Mouse (Mus musculus) cerebellum, adult 9-11 months (tissue): Measurements from ENCODE around the gene Dnajb13.

Experiments used
- DNase-seq: peaks from one replicate; pipeline ENCODE4 v3.0.0; 2022

Dnajb13 gene

DNA sequence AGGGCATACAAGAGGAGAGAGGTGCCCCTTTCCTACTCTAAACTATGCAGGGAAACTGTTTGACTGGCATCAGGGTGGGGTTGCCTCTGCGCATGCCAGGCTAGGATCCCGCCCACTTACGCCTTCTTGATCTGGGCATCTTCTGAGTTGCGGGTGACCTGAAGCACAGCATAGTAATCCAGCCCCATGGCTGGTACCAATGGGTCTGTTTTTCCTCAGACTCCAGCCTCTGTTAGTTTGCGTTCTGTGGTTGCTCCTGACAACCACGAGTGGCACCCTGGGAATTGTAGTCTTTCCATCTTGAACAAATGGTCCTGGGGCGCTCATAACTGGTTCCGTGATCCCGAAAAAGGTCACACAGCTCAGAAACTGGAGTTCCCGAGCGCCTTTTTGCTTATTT, at the start of gene Dnajb13:
Dnajb13 (minus strand) TSS at position 388 of the 400 bp plus-strand sequence.
- DNase-seq: no peak

DNA sequence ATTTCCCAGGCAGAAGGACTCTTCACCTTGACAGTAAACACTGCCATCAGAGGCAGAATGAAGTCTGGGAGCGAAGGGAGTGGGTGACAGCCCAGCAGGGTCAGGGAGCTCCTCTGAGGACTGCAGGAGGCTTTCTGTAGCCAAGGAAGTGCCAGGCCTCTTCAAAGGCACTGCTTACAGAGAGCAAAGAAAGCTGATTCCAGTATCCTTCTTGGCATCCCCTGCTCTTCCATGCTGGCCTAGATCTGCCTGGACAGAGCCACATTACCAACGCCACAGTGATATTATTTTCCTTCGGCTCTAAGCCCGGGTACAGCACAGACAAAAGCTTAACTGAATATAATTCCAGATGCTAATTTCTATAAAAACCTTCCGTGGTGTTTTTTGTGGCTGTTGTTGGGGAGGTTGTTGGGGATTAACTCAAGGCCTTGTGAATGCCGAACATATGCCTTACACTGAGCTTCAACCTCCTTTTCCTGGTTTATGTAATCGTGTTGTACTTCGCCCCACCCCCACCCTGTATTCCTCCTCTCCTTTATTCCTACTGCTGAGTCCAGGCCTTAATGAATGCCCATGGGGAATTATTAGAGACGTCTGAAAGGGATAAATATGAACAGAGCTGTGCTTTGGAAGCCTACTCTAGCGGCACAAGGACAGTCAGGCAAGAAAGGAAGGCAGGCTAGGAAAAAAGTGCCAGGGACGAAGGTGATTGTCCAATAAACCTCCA, 47.3 kb upstream of the Dnajb13 start:
- DNase-seq: peak; percentile 49

DNA sequence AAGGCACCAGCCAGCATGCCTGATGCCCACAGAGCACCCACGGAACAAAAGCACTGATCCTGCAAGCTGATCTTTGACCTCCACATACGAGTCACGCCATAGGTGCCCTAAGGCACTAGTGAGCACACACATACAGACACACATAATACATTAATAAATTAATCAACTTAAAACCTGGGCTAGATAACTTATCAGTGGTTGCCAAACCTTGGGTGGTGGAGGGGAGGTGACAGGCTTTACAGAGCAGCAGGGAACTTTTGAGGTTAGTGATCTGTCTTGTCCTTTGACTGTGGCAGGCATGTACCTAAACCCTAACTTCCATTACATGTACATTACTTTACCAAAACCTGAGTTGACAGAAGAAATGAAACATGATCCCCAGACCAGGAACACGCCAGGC, 44.6 kb upstream of the Dnajb13 start:
- no peak for DNase-seq

DNA sequence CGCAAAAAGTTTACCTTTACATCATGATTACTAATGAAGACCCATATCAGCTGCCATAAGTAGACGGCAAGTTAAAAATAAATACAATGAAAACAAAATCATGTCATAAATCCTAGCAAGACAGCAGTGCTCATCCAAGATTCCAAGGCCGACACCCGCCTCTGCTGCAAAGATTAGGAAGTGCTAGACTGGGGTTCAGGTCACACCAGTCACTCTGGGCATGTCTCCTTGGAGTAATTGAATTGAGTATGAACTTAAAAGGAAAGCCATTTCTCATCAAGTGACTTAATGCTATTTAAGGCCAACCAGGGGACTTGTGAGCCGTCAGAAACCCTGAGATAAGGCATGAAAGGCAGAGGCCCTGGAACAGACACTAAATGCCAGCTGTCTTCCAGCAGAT, 42.5 kb upstream of the Dnajb13 start:
- no peak for DNase-seq

DNA sequence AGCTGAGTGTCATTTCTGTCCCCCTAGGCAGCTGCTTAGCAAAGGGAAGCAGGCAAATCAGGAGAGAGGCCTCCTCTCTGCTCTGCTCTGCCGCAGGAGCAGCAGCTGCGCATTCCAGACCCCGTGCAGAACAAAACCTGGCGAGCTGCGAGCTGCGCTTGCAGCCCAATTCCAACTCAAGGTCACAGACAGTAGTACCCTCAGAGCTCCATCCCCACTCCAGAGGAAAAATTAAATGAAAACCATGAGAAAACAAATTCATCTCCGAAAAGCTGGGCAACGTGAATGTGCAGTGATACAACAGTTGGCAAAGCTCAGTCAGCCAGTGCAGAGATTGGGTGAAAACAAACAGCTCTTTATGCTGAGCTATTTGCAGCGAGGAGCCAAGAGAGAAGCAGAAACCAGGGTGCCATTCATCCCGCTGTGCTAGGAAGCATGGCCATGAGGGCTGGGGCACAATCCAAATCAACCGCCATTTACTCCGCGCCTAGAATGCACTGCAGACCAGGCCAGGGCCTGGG, 40.7 kb upstream of the Dnajb13 start:
- DNase-seq: peak; percentile 60

DNA sequence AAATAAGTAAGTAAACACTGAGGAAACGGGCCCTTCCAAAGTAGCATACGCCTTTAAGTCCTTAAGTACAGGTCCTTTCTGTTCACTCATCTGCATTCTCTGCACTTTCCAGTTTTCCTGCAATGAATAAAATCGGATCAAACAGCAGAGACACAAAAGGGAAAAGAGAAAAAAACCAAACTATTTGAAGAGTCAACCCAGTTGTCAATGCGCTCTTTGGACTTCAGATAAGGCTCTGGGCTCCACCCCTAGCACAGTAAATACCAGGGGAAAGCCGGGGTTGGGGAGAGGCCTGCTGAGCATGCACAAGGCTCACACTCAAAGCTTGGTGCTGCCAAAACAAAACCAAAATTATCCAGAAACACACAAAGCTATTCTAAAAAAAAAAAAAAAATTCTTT, 40.2 kb upstream of the Dnajb13 start:
- no peak for DNase-seq

DNA sequence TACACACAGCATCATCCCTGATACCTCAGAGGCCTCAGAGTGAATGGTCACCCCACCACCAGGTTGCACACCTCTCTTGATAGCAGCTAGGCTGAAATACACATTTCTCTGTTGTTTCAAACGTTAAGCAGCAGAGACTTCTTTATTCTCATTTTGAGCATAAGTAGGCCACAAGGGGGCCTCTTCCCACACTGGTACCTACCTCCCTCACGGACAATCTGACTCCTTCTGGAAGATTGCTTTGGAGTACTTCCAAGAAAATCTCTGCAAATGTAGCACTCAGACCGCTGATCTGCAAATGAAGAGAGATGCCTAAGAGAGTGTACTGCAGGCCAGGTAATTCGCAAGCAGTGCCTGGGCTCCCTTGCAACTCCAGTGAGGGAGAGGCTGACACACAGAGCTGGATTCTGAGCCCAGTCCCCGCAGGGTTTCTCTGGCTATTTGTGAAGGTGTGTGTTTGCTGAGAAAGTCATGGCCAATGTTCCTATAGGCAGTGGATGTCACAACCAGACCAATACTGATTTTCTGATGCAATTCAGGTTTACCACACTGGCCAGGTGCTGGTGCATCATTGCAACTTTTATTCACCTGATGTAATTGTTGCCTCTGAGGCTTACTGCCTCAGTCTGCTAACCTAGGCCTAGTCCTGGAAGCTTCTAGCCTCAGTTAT, 35.7 kb upstream of the Dnajb13 start:
- DNase-seq: peak; percentile 65

DNA sequence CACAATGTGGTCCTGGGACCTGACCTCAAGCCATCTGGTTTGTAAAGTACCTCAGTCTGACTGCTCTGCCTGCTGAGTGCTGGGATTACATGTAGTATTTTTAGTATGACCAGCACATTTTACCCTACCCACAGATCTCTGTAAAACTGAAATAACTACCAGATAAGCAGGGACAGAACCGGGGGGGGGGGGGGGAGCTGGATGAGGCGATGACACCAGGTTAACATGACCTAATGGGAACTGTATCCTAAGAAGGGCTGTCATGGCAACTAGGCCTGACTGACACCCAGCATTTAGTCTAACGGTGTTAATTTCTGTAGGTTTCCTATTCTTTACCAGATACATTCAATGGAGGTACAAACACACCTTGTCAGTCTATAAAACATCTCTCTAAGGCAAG, 35.0 kb upstream of the Dnajb13 start:
- DNase-seq: no peak

DNA sequence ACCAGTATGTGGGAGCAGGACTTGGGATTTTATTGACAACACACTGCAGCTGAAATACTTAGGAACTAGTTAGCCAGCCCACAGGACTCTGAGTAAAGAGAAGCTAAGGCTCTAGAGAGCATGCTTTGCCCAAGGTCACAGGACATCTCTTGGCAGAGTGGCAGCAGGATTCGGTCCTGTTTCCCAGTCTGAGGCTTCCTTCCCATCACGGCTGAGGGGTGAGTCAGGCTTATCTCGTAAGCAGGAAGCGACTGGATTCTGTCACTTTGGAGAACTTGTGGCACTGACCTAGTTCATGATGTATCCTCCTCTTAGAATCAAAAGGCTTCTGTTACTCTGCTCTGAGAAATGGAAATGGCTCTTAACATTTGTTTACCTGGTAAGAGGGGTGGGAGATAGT, 32.9 kb upstream of the Dnajb13 start:
- DNase-seq: no peak

DNA sequence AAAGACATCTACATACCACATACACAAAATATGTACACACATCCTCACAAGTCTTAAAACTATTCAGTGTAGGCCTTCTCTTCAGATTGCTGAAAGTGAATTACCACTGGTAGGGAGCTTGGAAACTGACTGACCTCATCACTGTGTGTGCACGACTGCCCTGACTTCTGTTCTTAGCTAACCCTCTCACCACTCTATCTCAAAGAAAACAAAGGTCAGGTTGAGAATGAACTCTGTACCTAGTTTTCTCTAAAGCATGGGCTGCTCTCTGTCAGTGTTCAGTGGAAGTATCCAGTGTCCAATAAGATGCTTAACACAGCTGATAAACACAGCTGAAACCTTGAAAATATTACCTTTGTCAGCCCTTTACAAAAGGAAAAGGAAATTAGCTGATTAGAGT, 29.7 kb upstream of the Dnajb13 start:
- DNase-seq: no peak

DNA sequence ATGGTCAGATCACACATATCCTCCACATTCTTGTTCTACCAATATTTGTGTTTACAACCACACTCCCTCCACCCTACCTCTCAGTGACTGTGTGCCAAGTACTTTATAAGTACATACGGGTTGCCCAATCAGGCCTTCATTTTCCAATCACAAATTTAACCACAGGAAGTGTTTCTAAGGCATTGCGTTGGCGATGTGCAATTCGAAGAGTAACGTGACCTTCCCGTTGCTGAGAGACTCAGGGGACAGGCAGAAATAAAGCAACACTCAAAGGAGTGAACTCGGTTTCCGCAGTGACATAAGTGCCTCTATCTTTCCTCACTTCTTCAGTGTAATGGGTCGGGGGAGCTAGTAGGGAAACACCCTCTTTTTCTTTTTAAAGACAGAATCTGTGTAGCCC, 24.8 kb upstream of the Dnajb13 start:
- DNase-seq: no peak

DNA sequence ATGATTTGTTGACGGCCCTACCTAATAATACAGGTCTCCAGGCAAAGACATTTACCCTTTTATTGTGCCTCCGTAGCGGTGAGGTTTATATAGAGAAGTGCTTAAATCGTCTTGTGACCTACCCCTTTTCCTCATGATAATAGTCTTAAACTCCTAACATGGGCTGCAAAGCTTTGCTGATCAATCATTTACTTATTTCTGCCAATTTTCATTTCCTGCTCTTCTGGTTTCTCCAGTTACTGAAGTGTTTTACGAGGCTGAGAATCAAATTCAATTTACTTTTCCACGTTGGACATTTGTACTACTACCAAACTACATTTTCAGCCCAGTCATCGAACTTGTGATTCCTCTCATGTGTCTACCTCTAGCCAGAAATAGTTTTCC, 22.8 kb upstream of the Dnajb13 start:
- no peak for DNase-seq

DNA sequence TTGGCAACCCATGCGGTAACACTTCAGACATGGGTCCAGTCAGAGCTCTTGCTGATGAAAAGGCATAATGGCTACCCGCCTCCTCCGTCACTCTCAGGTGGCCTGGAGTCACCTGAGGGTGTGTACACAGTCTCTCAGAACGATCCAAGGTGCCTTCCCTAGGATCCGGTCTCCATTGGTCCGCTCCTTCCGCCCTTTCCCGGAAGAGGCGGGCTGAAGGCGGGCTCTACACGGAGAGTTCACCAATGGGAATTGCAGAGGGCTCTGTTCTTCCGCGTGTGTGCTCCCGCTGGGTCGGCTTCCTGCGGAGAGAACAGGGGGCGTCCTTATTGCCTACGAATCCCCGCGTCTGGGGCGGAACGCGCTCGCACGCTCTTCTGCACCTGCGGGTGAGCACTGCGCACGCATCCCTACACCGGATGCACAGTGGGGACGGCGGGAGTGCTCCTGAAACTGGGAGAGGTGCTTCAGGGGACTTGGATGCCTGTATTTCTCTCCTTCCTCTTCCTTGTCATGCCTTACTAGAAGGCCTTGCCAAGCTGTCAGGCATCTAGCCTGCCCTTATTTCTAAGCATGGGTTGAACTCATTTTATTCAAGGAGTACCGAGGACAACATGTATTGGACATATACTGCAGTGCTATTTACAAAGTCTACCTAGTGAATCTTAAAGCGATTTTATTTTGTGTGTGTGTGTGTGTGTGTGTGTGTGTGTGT, 22.2 kb upstream of the Dnajb13 start, which contains the start of gene Coa4:
Coa4 (plus strand) TSS at position 268 of the 715 bp plus-strand sequence.
- DNase-seq: peak; percentile 92

DNA sequence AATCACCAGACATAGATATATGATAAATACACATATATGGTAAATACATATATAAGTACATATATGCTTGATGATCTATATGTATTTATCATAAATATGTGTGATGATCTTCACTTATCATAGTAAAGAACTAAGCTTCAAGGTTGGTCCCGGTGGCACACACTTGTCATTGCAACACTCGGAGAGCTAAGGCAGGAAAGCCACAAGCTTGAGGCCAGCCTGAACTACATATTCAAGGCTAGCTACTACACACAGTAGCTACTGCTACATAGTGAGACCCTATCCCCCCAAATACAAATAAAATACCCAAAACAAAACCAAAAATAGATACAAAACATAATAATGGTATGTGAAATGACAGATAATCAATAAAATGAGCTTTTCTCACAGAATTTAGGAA, 21.1 kb upstream of the Dnajb13 start:
- DNase-seq: no peak

DNA sequence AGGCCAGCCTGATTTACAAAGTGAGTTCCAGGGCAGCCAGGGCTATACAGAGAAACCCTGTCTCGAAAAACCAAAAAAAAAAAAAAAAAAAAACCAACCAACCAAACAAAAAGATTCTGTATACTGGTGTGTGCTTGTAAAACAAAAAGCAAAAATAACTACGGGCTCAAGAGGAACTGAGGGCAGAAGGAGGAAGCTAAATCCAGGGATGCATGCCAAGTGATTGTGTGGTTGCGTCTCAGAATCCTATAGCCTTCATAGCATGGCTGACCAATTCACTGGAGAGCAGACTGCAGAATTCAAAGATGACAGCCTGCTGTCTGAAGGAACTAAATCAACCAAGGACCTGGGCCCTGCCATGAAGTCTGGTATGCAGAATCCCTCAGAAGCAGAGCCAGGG, 19.5 kb upstream of the Dnajb13 start:
- DNase-seq: no peak

DNA sequence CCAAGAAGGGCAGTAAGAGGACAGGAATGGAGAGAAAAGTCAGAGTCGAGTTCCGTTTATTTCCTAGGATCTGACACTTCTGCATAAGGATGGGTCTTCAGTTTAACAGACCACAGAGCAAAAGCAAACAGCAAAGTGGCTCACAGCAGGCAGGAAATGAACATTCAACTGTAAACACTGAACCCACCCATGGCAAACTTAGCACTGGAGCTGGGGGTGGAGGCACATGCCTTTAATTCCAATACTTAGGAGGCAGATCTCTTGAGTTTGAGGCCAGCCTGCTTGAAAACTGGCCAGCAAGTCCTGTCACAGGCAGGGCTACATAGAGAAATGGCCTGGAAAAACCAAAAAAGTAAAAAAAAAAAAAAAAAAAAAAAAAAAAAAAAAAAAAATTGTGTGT, 18.7 kb upstream of the Dnajb13 start:
- DNase-seq: no peak

DNA sequence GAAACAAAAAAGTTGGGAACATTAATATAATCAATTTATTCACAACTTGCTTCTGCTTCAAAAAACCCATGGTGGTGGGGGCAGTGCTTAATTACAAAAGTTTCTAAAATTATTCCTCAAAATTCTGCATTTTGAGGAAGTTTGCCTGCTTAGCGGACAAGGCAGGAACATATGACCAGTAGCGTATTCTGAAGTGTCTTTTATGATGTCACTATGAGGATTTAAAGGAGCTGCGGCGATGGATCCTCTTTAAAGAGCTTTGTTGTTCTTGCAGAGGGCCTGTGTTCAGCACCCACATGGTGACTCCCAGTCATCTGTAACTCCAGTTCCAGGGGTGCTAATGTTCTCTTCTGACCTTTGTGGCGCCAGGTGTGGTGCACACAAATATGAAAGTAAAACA, 16.0 kb upstream of the Dnajb13 start:
- DNase-seq: no peak

DNA sequence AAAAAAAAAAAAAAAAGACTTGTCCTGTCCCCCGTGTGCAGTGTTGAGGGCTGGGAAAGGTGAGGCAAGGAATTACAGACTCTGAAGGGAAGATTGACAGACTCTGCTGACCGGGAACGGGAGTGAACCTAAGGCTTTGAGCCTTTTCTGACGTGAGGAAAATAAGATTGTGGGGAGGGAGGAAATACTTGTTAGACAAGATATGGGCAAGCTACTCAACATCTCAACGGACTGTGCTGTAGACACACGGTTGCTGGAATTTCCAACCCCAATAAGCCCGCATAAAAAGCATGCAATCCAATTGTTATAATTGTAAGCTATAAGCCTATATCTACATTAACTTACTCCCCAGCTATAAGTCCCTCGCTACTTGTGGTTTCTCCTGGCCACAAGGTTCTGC, 9.9 kb upstream of the Dnajb13 start:
- no peak for DNase-seq

DNA sequence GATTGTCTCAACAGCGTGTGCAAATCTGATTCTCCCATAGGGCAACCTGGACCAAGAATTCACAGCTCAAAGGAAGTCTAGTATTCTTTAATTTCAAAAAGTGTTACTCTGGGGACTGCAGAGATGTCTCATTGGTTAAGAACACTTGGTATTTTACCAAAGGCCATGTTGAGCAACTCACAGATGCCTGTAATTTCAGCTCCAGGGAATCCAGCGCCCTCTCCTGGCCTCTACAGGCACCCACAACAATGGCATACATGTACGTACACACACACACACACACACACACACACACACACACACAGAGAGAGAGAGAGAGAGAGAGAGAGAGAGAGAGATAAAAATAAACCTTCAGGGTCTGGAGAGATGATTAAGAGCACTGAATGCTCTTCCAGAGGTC, 7.5 kb upstream of the Dnajb13 start:
- DNase-seq: no peak

DNA sequence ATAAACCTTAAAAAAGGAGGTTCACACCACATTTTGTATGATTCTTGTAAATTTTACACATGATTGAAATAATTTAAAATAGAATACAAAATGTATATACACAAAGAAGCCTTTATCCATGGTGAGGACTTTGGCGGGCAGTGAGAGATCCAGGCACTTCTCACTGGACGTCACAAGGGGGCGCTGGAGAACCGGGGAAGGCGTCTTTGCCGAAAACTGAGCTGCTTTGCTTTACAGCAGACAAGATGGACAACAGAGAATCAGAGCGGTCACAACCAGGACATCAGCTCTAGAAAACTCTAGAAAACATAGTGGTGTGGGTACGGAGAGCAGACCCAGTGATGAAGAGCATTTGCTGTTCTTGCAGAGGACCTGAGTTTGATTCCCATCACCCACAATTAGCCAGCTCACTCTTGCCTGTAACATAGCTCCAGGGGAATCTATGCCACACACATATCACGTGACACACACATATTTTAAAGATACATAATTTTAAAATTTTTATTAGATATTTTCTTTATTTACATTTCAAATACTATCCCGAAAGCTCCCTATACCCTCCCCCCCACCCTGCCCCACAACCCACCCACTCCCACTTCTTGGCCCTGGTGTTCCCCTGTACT, 6.0 kb upstream of the Dnajb13 start:
- DNase-seq: peak; percentile 78

DNA sequence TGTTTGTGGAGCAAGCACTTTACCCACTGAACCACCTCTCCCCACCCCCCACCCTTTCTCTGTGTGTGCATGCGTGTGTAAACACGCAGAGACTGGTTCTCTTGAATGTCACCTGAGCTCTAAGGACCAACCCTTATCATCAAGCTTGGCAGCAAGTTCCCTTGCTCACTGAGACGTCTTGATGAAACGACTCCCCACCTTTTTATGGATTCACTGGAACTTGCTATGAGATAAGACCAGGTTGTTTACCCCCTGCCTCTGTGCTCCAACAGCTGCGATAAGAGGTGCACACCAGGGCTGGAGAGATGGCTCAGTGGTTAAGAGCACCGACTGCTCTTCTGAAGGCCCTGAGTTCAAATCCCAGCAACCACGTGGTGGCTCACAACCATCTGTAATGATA, 5.4 kb upstream of the Dnajb13 start:
- DNase-seq: no peak

DNA sequence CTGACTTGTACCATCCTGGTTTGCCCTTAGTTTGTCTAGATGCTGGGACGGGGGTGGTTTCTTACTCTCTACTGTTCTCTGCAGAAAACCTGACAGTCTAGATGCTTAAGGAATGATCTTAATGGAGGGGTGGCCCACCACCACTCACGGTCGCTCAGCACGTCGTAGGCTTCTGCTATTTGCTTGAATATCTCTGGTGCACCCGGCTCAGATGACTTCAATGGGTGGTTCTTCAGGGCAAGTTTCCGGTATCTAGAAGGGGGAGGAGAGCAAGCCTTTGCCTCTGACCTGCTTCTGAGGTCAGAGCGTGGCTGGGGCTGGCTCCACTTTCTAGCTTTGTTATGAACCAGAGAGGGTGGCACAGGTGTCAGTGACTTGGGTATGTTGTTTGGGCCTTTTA, 3.2 kb downstream of the Dnajb13 start:
- no peak for DNase-seq

DNA sequence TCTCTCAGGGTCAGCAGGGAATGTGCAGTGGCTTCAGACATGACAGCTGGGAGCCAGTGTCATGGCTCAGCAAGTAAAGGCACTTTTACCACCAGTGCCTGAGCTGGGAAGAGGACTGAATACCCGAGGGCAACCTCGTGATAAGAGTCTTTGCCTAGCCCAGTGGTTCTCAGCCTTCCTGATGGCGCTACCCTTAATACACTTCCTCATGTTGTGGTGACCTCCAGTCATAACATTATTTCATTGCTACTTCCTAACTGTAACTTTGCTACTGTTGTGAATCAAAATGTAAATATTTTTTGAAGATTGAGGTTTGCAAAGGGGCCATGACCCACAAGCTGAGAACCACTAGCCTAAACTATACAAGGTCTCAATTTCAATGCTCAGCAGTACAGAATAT, 6.1 kb downstream of the Dnajb13 start:
- no peak for DNase-seq

DNA sequence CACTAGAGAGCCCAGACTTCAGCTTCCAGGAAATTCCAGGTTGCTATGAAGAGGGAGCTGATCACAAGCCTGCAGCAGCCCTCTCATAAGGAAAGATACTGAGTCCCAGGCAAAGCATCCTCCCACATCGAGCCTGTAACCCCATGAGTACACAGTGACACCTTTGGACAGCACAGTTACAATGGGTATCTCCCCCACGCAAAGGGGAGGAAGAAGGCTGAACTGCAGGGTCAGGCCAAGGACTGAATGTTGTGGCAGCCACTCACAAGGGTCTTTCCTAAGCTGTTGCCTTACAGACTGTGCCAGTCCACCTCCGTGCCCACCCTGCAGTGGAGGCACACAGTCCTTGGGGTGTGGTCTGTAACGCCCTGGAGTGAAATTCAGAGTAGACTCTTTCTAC, 8.3 kb downstream of the Dnajb13 start:
- DNase-seq: no peak
